Mouse (Mus musculus): Measurements from ENCODE around the gene Tbl1x. TPM values are rescaled to one million over a fixed set of nuclear protein-coding genes. Genes with fewer than 3 reads are reported as not detected.

The Tbl1x gene
- polyA plus RNA-seq (2015; fragmentation: Nextera tagmentation; extraction: Ambion mirVana): 41.4 and 49.7 TPM in 2 replicates

DNA sequence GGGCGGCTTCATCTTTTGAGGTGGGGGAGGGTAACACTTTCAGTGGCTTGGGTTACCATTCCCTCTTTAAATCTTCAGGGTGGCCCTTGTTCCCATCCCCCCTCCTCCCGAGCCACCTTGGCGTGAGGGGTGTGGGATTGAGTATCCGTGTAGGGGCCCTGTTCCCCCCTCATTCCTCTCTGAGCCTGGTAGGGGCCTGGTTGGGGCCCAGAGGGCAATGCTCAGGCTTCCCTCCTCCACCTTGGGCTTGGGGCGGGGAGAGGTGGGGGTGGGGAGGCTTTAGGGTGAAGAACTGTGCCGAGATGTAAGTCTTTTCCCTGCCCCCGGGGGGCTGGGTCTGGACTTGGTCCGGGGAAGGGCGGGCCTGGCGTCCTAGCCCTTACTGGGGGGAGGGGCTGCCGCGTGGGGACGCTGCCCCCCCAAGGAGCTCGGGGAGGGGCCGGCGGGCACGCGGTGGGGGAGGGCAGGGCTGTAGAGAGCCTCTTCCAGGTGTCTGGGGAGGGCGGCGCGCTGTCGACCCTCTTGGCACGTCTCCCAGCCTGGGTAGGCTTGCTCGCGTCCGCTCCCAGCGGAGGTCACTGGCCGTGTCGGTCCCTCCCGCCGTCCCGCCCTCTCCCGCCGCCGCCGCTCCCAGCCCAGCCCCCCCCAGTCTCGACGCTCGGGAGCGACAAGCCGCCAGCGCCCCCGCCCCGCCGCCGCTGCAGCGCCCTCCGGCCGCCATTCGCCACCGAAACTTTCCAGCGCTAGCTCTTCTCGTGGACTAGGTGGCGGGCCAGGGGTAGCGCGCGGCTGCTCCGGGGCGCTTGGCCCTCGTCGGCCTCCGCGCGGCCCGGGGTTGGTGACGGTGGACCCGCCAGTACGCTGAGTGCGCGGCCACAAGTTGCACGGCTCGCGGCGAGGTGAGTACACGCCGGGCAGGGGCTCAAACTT lies at the start of gene Tbl1x:
Tbl1x (plus strand) TSS at position 643 of the 930 bp plus-strand sequence.
- WGBS: 25% methylated on average over 48 of the region's 76 CpGs
- peaks cover 16% of the 10 kb centered on the region for H3K4me1 ChIP-seq
- ATAC-seq (ENCODE audit: low FRiP score): peak; percentile 64
- peak within 1 kb of the TSS; percentile 59 for H3K4me3 ChIP-seq (replicated peaks)
- H3K27ac ChIP-seq (replicated peaks): peak within 1 kb of the TSS; percentile 89
- no peaks in the 10 kb centered on the region for H3K27me3 ChIP-seq (replicated peaks)
- peak within 1 kb of the TSS; percentile 57 for H3K4me2 ChIP-seq
- H3K9ac ChIP-seq (replicated peaks): peak within 1 kb of the TSS; percentile 68
- no peaks in the 10 kb centered on the region for H3K9me3 ChIP-seq (replicated peaks)
- H3K36me3 ChIP-seq: no peaks in the 10 kb centered on the region

DNA sequence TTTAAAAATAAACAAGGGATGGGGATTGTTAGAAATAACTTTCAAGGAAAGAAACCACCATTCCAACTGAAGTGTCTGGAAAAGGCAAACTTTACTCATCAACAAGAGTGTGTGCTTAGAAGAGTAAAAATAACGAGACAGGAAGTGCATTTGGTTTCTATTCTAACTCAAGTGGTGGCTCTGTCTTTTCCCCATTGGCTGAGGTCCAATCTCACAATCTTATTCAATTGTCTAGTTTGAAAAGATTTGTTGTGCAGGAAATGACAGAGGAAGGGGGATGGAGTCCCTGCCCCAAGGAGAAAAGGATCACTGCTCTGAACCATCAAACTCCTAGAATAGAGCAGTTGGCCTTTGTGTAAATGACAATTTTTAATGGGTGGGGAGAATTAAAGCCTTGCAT lies 41.6 kb upstream of the Tbl1x start:
- ATAC-seq (ENCODE audit: low FRiP score): no peak
- no peaks in the 10 kb centered on the region for H3K9me3 ChIP-seq (replicated peaks)
- no peak overlapping the region for H3K9ac ChIP-seq (replicated peaks)
- no peaks in the 10 kb centered on the region for H3K4me1 ChIP-seq
- no peak overlapping the region for H3K4me3 ChIP-seq (replicated peaks)
- H3K27ac ChIP-seq (replicated peaks): no peak overlapping the region
- no peaks in the 10 kb centered on the region for H3K27me3 ChIP-seq (replicated peaks)
- no peaks in the 10 kb centered on the region for H3K36me3 ChIP-seq
- H3K4me2 ChIP-seq: no peak overlapping the region
- WGBS: 71% methylated on average over 1 of the region's 1 CpGs

GRCm38 (mm10) chrX:77472858-77473257 lies 38.0 kb upstream of the Tbl1x start:
- WGBS: 88% methylated on average over 1 of the region's 1 CpGs
- no peak overlapping the region for H3K4me3 ChIP-seq (replicated peaks)
- no peak overlapping the region for H3K9ac ChIP-seq (replicated peaks)
- H3K4me2 ChIP-seq: no peak overlapping the region
- no peaks in the 10 kb centered on the region for H3K27me3 ChIP-seq (replicated peaks)
- H3K9me3 ChIP-seq (replicated peaks): no peaks in the 10 kb centered on the region
- H3K4me1 ChIP-seq: no peaks in the 10 kb centered on the region
- no peak overlapping the region for H3K27ac ChIP-seq (replicated peaks)
- H3K36me3 ChIP-seq: no peaks in the 10 kb centered on the region
- no peak for ATAC-seq (ENCODE audit: low FRiP score)

- Histone ChIP-seq H3K9ac (replicated peaks) (no peak overlapping the region), H3K9me3 (replicated peaks) (no peaks in the 10 kb centered on the region), H3K4me2 (no peak overlapping the region), H3K4me1 (no peaks in the 10 kb centered on the region), H3K4me3 (replicated peaks) (no peak overlapping the region), H3K27me3 (replicated peaks) (no peaks in the 10 kb centered on the region), H3K27ac (replicated peaks) (no peak overlapping the region), H3K36me3 (no peaks in the 10 kb centered on the region)
- 78% methylated on average over 1 of the region's 1 CpGs for WGBS
- no peak for ATAC-seq (ENCODE audit: low FRiP score)
Observed at GRCm38 (mm10) chrX:77473511-77473910, 37.3 kb upstream of the Tbl1x start.

DNA sequence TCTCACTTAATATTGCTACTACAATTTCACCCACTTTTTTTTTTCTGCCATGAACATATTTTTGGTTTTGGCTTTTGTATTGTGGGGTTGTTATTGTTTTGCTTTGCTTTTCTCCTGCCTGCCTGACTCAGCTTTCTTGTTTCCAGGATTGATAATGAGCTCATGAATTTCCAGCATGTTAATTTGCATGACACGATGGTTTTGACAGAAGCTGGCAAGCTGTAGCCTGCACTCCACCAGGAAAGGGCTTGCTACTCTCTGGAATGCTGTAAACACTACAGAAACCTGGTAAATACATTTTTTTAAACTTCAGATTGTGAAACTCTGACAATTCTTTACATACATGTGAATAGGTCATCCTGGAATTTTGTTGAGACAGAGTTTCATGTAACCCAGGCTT lies 36.3 kb upstream of the Tbl1x start:
- Histone ChIP-seq H3K27me3 (replicated peaks) (no peaks in the 10 kb centered on the region), H3K4me2 (no peak overlapping the region), H3K4me1 (no peaks in the 10 kb centered on the region), H3K9ac (replicated peaks) (no peak overlapping the region), H3K9me3 (replicated peaks) (no peaks in the 10 kb centered on the region), H3K36me3 (no peaks in the 10 kb centered on the region), H3K27ac (replicated peaks) (no peak overlapping the region), H3K4me3 (replicated peaks) (no peak overlapping the region)
- no peak for ATAC-seq (ENCODE audit: low FRiP score)
- WGBS: 0% methylated on average over 1 of the region's 1 CpGs

GRCm38 (mm10) chrX:77477526-77477925 lies 33.3 kb upstream of the Tbl1x start:
- Histone ChIP-seq H3K4me3 (replicated peaks) (no peak overlapping the region), H3K27me3 (replicated peaks) (no peaks in the 10 kb centered on the region), H3K27ac (replicated peaks) (no peak overlapping the region), H3K9me3 (replicated peaks) (no peaks in the 10 kb centered on the region), H3K36me3 (no peaks in the 10 kb centered on the region), H3K4me1 (no peaks in the 10 kb centered on the region), H3K4me2 (no peak overlapping the region), H3K9ac (replicated peaks) (no peak overlapping the region)
- WGBS: 81% methylated on average over 2 of the region's 2 CpGs
- ATAC-seq (ENCODE audit: low FRiP score): no peak

DNA sequence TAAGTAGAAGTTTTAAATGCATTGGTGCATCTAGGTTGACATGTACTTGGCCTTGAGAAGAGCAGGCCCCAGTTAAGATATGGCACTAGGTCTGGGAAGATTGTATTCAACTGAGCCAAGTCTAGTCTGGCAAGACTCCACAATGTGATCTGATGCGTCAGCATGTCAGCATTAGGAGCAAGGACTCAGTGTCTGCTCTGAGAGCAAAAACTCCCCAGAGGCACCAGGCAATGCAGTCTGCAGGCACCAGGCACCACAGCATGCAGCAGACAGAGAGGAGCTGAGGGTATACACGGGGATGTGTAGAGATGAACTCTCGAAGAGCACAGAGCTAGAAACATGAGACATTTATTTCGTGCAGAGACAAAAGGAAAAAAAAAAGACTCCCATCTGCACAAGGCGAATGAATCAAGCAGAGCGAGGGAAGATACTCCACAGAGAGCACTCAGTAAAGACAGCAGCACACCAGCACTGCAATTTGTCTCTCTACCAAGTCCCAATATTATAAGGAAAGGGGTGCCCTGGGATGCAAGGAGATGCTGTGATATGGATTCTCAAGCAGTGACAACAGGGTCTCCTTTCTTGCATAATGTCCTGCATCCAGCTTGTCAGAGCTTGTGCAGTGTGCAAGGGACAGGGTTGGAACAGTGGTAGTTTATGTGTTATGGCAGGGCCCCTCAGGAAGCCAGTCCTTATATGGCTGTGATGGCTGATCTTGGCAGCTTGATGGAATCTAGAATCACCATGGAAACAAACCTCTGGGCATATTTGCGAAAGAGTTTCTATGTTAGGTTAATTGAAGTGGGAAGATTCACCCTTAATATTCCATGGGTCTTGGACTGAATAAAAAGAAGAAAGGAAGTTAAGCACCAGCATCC lies 22.7 kb upstream of the Tbl1x start:
- Histone ChIP-seq H3K4me3 (replicated peaks) (no peak overlapping the region), H3K36me3 (no peaks in the 10 kb centered on the region), H3K9ac (replicated peaks) (no peak overlapping the region), H3K27ac (replicated peaks) (no peak overlapping the region; the same call in 1 of the 2 replicates), H3K4me1 (0 out of 2 replicates have a peak, but pooled peaks cover 4% of the 10 kb centered on the region), H3K27me3 (replicated peaks) (no peaks in the 10 kb centered on the region), H3K9me3 (replicated peaks) (no peaks in the 10 kb centered on the region), H3K4me2 (no peak overlapping the region)
- peak; percentile 79; the same call in 1 of the 2 replicates for ATAC-seq (ENCODE audit: low FRiP score)
- WGBS: 34% methylated on average over 7 of the region's 7 CpGs

DNA sequence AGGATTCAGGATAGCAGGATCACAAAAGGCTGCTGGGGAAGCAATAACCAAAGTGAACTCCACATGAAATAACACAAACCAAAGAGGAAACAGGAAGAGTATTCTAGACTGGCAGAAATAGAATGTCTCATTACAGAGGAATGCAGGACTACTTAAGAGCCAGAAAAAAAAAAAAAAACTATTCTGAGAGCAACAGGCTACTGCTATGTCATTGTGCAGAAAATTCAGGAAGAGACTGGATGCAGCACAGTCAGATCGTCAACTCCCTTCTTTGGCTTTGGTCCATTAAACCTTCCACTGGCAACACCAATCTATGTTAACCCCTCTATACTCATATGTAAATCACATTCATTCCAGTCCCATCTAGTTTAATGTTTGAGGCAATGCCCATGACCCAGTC lies 20.7 kb upstream of the Tbl1x start:
- Histone ChIP-seq H3K27ac (replicated peaks) (no peak overlapping the region), H3K36me3 (no peaks in the 10 kb centered on the region), H3K4me1 (0 out of 2 replicates have a peak, but pooled peaks cover 4% of the 10 kb centered on the region), H3K9me3 (replicated peaks) (no peaks in the 10 kb centered on the region), H3K9ac (replicated peaks) (no peak overlapping the region), H3K4me3 (replicated peaks) (no peak overlapping the region), H3K27me3 (replicated peaks) (no peaks in the 10 kb centered on the region), H3K4me2 (no peak overlapping the region)
- no peak for ATAC-seq (ENCODE audit: low FRiP score)
- WGBS: 71% methylated on average over 1 of the region's 1 CpGs

GRCm38 (mm10) chrX:77509149-77509548 lies 1.7 kb upstream of the Tbl1x start:
- H3K27ac ChIP-seq (replicated peaks): peak overlapping the region; percentile 89
- H3K27me3 ChIP-seq (replicated peaks): no peaks in the 10 kb centered on the region
- peaks cover 10% of the 10 kb centered on the region for H3K4me1 ChIP-seq
- no peaks in the 10 kb centered on the region for H3K9me3 ChIP-seq (replicated peaks)
- H3K4me3 ChIP-seq (replicated peaks): peak overlapping the region; percentile 59
- no peaks in the 10 kb centered on the region for H3K36me3 ChIP-seq
- peak overlapping the region; percentile 57 for H3K4me2 ChIP-seq
- no peak overlapping the region for H3K9ac ChIP-seq (replicated peaks)
- 28% methylated on average over 13 of the region's 13 CpGs for WGBS
- peak; percentile 78 for ATAC-seq (ENCODE audit: low FRiP score)

DNA sequence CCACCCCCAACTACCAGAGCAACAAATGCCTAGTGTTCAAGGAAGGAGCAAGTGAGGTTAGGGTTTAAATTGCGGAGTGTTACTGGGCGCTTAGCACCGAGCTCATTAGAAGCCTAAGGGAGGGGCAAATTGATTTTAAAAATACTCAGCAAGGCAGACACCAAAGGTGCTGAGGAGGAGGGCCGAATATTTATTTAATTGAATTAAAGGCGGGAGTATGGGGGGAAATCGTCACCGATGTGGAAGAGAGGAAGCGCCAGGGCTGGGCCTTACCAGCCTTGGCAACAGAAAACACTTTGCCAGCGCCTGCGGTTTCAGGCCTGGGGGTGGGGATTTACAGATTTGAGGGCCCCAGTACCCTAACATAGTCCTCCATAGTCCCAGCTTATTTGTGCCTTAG lies 1.0 kb upstream of the Tbl1x start:
- H3K36me3 ChIP-seq: no peaks in the 10 kb centered on the region
- H3K4me2 ChIP-seq: peak overlapping the region; percentile 57
- H3K9me3 ChIP-seq (replicated peaks): no peaks in the 10 kb centered on the region
- no peak overlapping the region for H3K9ac ChIP-seq (replicated peaks)
- H3K4me3 ChIP-seq (replicated peaks): peak overlapping the region; percentile 59
- peak; percentile 36 for ATAC-seq (ENCODE audit: low FRiP score)
- 28% methylated on average over 10 of the region's 10 CpGs for WGBS
- H3K4me1 ChIP-seq: peaks cover 13% of the 10 kb centered on the region
- no peaks in the 10 kb centered on the region for H3K27me3 ChIP-seq (replicated peaks)
- peak overlapping the region; percentile 89 for H3K27ac ChIP-seq (replicated peaks)

- peak overlapping the region; percentile 89 for H3K27ac ChIP-seq (replicated peaks)
- peak overlapping the region; percentile 68 for H3K9ac ChIP-seq (replicated peaks)
- WGBS: 19% methylated on average over 50 of the region's 55 CpGs
- ATAC-seq (ENCODE audit: low FRiP score): peak; percentile 19
- H3K27me3 ChIP-seq (replicated peaks): no peaks in the 10 kb centered on the region
- H3K36me3 ChIP-seq: no peaks in the 10 kb centered on the region
- no peaks in the 10 kb centered on the region for H3K9me3 ChIP-seq (replicated peaks)
- peak overlapping the region; percentile 59 for H3K4me3 ChIP-seq (replicated peaks)
- peaks cover 16% of the 10 kb centered on the region for H3K4me1 ChIP-seq
- peak overlapping the region; percentile 57 for H3K4me2 ChIP-seq
Observed at GRCm38 (mm10) chrX:77511301-77511993, 634 bp downstream of the Tbl1x start.

Measured in neural tube, embryonic 15.5 days (tissue).